Mouse (Mus musculus): ENCODE data around the gene Crebbp. TPM values are rescaled to one million over a fixed set of nuclear protein-coding genes. Genes with fewer than 3 reads are reported as not detected.

Gene Crebbp
- polyA plus RNA-seq, 1 experiment from 2014 or later: 26.9 TPM

GRCm38 (mm10) chr16:4032341-4032748 lies 181.5 kb downstream of the Crebbp start:
- no peaks in the 10 kb centered on the region for H3K4me1 ChIP-seq
- no peaks in the 10 kb centered on the region for H3K9me3 ChIP-seq
- H3K36me3 ChIP-seq: peaks cover 18% of the 10 kb centered on the region
- no peak overlapping the region for H3K4me3 ChIP-seq
- no peak overlapping the region for H3K27ac ChIP-seq
- H3K27me3 ChIP-seq (ENCODE audit: insufficient read depth, poor library complexity, severe bottlenecking): no peaks in the 10 kb centered on the region
- 64% methylated on average over 6 of the region's 6 CpGs for WGBS
- DNase-seq (ENCODE audit: low spot score): no peak

GRCm38 (mm10) chr16:4031441-4032274 lies 182.1 kb downstream of the Crebbp start:
- Histone ChIP-seq H3K4me3 (no peak overlapping the region), H3K36me3 (0 out of 2 replicates have a peak, but pooled peaks cover 11% of the 10 kb centered on the region), H3K4me1 (no peaks in the 10 kb centered on the region), H3K9me3 (no peaks in the 10 kb centered on the region), H3K27ac (no peak overlapping the region), H3K27me3 (ENCODE audit: insufficient read depth, poor library complexity, severe bottlenecking) (no peaks in the 10 kb centered on the region)
- no peak for DNase-seq (ENCODE audit: low spot score)
- WGBS: 61% methylated on average over 4 of the region's 6 CpGs

Small RNAs within 50 kb of the gene (microRNA-seq; reads per million reads assigned to microRNA genes)
- gene Gm23413: not detected

Other genes with a start within 250 kb of the Crebbp start
- gene Nlrc3, start 237.4 kb downstream of the Crebbp start, polyA plus RNA-seq (2016; fragmentation: Nextera tagmentation; extraction: Ambion mirVana): 0.91 and 1.1 TPM in 2 replicates
- gene Slx4, start 210.2 kb downstream of the Crebbp start, polyA plus RNA-seq (2016; fragmentation: Nextera tagmentation; extraction: Ambion mirVana): 17.5 and 20.0 TPM in 2 replicates
- gene Dnase1, start 177.1 kb downstream of the Crebbp start, polyA plus RNA-seq (2016; fragmentation: Nextera tagmentation; extraction: Ambion mirVana): 5.2 and 5.5 TPM in 2 replicates
- gene Trap1, start 136.2 kb downstream of the Crebbp start, polyA plus RNA-seq (2016; fragmentation: Nextera tagmentation; extraction: Ambion mirVana): 105 and 112 TPM in 2 replicates
- 0.30 and 0.55 TPM in 2 replicates for gene Adcy9, start 206.5 kb upstream of the Crebbp start, polyA plus RNA-seq (2016; fragmentation: Nextera tagmentation; extraction: Ambion mirVana)